Mouse (Mus musculus) limb, embryonic 14.5 days (tissue): ENCODE measurements around the gene Prkar2b. TPM values are rescaled to one million over a fixed set of nuclear protein-coding genes. Genes with fewer than 3 reads are reported as not detected.
"Not testable (repeated sequence)": the region's sequence is repeated elsewhere in the genome, so short reads cannot be mapped to it uniquely, and the experiment has no call there.

Experiments used
- ATAC-seq: fragments of 200-750 bp; cut with Nextera tagmentation; 2 replicates; pipeline ENCODE4 v1.8.0; 2017; ENCODE audit warnings: low read depth, moderate number of reproducible peaks, moderate TSS enrichment; ENCODE audit not compliant: low FRiP score
- DNase-seq: peaks from one replicate; pipeline ENCODE4 v3.0.0-alpha.2; 2015; ENCODE audit warnings: low spot score
- H3K27ac ChIP-seq: fragments of 300-500 bp; sonication (generic); replicated peaks from 2 replicates; pipeline ENCODE4 v1.5.1; 2014; ENCODE audit warnings: low read depth, mild to moderate bottlenecking, low read length, moderate library complexity, mixed read lengths
- H3K27me3 ChIP-seq: fragments of 300-500 bp; sonication (generic); 2 replicates; pipeline ENCODE4 v1.6.1; 2014; ENCODE audit warnings: low read length, mixed read lengths; ENCODE audit not compliant: control insufficient read depth, insufficient read depth
- H3K36me3 ChIP-seq: fragments of 300-500 bp; sonication (generic); 2 replicates; pipeline ENCODE4 v1.6.1; 2014; ENCODE audit warnings: mild to moderate bottlenecking, low read length, moderate library complexity, mixed read lengths; ENCODE audit not compliant: control insufficient read depth, insufficient read depth
- H3K4me1 ChIP-seq: fragments of 300-500 bp; sonication (generic); 2 replicates; pipeline ENCODE4 v1.6.1; 2014; ENCODE audit warnings: antibody characterized with exemption, low read length, mixed read lengths; ENCODE audit not compliant: control insufficient read depth, insufficient read depth
- H3K4me2 ChIP-seq: fragments of 300-500 bp; sonication (generic); replicated peaks from 2 replicates; pipeline ENCODE4 v1.6.1; 2014; ENCODE audit warnings: low read depth, mild to moderate bottlenecking, low read length, moderate library complexity; ENCODE audit not compliant: severe bottlenecking
- H3K4me3 ChIP-seq: fragments of 300-500 bp; sonication (generic); replicated peaks from 2 replicates; pipeline ENCODE4 v1.5.1; 2014; ENCODE audit warnings: low read length
- H3K9ac ChIP-seq: fragments of 300-500 bp; sonication (generic); 2 replicates; pipeline ENCODE4 v1.6.1; 2014; ENCODE audit warnings: mild to moderate bottlenecking, low read depth, low read length, moderate library complexity; ENCODE audit not compliant: severe bottlenecking
- H3K9me3 ChIP-seq: fragments of 300-500 bp; sonication (generic); 2 replicates; pipeline ENCODE4 v1.6.1; 2016; ENCODE audit warnings: low read length; ENCODE audit not compliant: control insufficient read depth
- POLR2A ChIP-seq: fragments of 200-500 bp; IDR thresholded peaks from 2 replicates; pipeline ENCODE4 v1.8.0; 2012; ENCODE audit warnings: inconsistent platforms, mild to moderate bottlenecking, moderate library complexity, borderline replicate concordance; ENCODE audit not compliant: insufficient read depth, insufficient read length; ENCODE audit errors: extremely low read depth
- WGBS: fragments of 180-500 bp; shearing (Covaris S2); extraction: QIAGEN DNeasy Blood & Tissue Kit; methylation state at CpG from one replicate; pipeline ENCODE4 v1.1.7; 2014; 5-methylcytosine and 5-hydroxymethylcytosine counted together
- polyA plus RNA-seq, 2 experiments: library from polyadenylated mRNA; depleted of rRNA in 1 of 2; stranded (reverse) in 1 of 2; unstranded in 1 of 2; fragments of >200 nt; fragmentation: Nextera tagmentation in 1 of 2; extraction: Ambion mirVana in 1 of 2; gene quantifications; 2 replicates each; pipeline versions ENCODE4 v1.2.1 to v1.2.3; 2012 to 2014

Prkar2b gene
- polyA plus RNA-seq, 2 experiments, result 12.2 to 23.9 TPM

GRCm38 (mm10) chr12:32015268-32015769 is 45.8 kb downstream of the Prkar2b start:
- H3K9ac ChIP-seq, result no peak overlapping the region
- WGBS, result 30% methylated on average over 6 of the region's 6 CpGs
- H3K4me1 ChIP-seq, result no peaks in the 10 kb centered on the region
- DNase-seq (peak; percentile 11), ATAC-seq (peak; percentile 30)
- no peak overlapping the region for H3K27ac ChIP-seq
- no peak for TF ChIP-seq POLR2A
- no peaks in the 10 kb centered on the region for H3K36me3 ChIP-seq
- H3K27me3 ChIP-seq, result no peaks in the 10 kb centered on the region
- H3K4me2 ChIP-seq, result no peak overlapping the region
- H3K9me3 ChIP-seq, result no peaks in the 10 kb centered on the region
- H3K4me3 ChIP-seq, result no peak overlapping the region

- 56% methylated on average over 7 of the region's 7 CpGs for WGBS
- no peak overlapping the region for H3K27ac ChIP-seq
- no peak for ATAC-seq
Measured at GRCm38 (mm10) chr12:32014811-32015210, 46.3 kb downstream of the Prkar2b start.

GRCm38 (mm10) chr12:32012169-32012568 is 48.9 kb downstream of the Prkar2b start:
- WGBS, result 53% methylated on average over 2 of the region's 2 CpGs
- DNase-seq, result no peak
- H3K4me3 ChIP-seq, result no peak overlapping the region

More at GRCm38 (mm10) chr12:32014811-32015210, 46.3 kb downstream of the Prkar2b start:
- no peaks in the 10 kb centered on the region for H3K27me3 ChIP-seq
- H3K4me3 ChIP-seq, result no peak overlapping the region
- H3K4me2 ChIP-seq, result no peak overlapping the region
- no peaks in the 10 kb centered on the region for H3K36me3 ChIP-seq
- no peaks in the 10 kb centered on the region for H3K4me1 ChIP-seq
- no peaks in the 10 kb centered on the region for H3K9me3 ChIP-seq
- no peak for DNase-seq
- no peak for TF ChIP-seq POLR2A
- H3K9ac ChIP-seq, result no peak overlapping the region

GRCm38 (mm10) chr12:32011128-32011527 is 50.0 kb downstream of the Prkar2b start:
- Histone ChIP-seq H3K9ac (no peak overlapping the region), H3K4me2 (no peak overlapping the region), H3K27me3 (no peaks in the 10 kb centered on the region), H3K36me3 (no peaks in the 10 kb centered on the region), H3K27ac (no peak overlapping the region), H3K9me3 (no peaks in the 10 kb centered on the region), H3K4me1 (no peaks in the 10 kb centered on the region), H3K4me3 (no peak overlapping the region)
- WGBS, result 81% methylated on average over 5 of the region's 5 CpGs
- no peak for ATAC-seq
- TF ChIP-seq POLR2A, result no peak
- DNase-seq, result no peak

More at GRCm38 (mm10) chr12:32012169-32012568, 48.9 kb downstream of the Prkar2b start:
- H3K27ac ChIP-seq, result no peak overlapping the region
- no peaks in the 10 kb centered on the region for H3K27me3 ChIP-seq
- H3K9ac ChIP-seq, result no peak overlapping the region
- ATAC-seq, result no peak
- H3K36me3 ChIP-seq, result no peaks in the 10 kb centered on the region
- no peaks in the 10 kb centered on the region for H3K4me1 ChIP-seq
- H3K9me3 ChIP-seq, result no peaks in the 10 kb centered on the region
- TF ChIP-seq POLR2A, result no peak
- no peak overlapping the region for H3K4me2 ChIP-seq

GRCm38 (mm10) chr12:32009985-32010369 is 51.1 kb downstream of the Prkar2b start:
- DNase-seq, H3K9me3 ChIP-seq, H3K27ac ChIP-seq, H3K36me3 ChIP-seq, H3K4me2 ChIP-seq, H3K27me3 ChIP-seq, H3K4me1 ChIP-seq, ATAC-seq, H3K9ac ChIP-seq, H3K4me3 ChIP-seq: not testable (repeated sequence)
- WGBS, result 49% methylated on average over 5 of the region's 6 CpGs
